Mouse (Mus musculus) testis, adult 2 months (tissue): ENCODE data around the gene Arl5c. TPM values are rescaled to one million over a fixed set of nuclear protein-coding genes. Genes with fewer than 3 reads are reported as not detected.
A peak's percentile ranks its signal among the peaks of the same experiment; 100 is the strongest.

ENCODE experiments used
- H3K27ac ChIP-seq: fragments of 200-500 bp; 2 replicates; pipeline ENCODE4 v1.5.1; 2012; ENCODE audit warnings: low read depth, low read length; ENCODE audit not compliant: control insufficient read depth, insufficient read depth
- H3K27me3 ChIP-seq: fragments of 200-500 bp; 2 replicates; pipeline ENCODE4 v1.6.1; 2012; ENCODE audit warnings: mild to moderate bottlenecking, low read length, moderate library complexity; ENCODE audit not compliant: control insufficient read depth, insufficient read depth
- H3K36me3 ChIP-seq: fragments of 200-500 bp; 2 replicates; pipeline ENCODE4 v1.6.1; 2012; ENCODE audit warnings: mild to moderate bottlenecking, low read length; ENCODE audit not compliant: control insufficient read depth, insufficient read depth
- H3K4me1 ChIP-seq: fragments of 200-500 bp; 2 replicates; pipeline ENCODE4 v1.6.1; 2012; ENCODE audit warnings: low read length; ENCODE audit not compliant: control insufficient read depth, insufficient read depth
- H3K4me3 ChIP-seq: fragments of 200-500 bp; 2 replicates; pipeline ENCODE4 v1.5.1; 2012; ENCODE audit warnings: low read depth, mild to moderate bottlenecking, low read length, moderate library complexity, mixed read lengths; ENCODE audit not compliant: control insufficient read depth
- CTCF ChIP-seq: fragments of 200-500 bp; IDR thresholded peaks from 2 replicates; pipeline ENCODE4 v1.5.1; 2012; ENCODE audit warnings: low read depth, mild to moderate bottlenecking, inconsistent platforms, low read length, moderate library complexity; ENCODE audit not compliant: control insufficient read depth, insufficient read depth, insufficient replicate concordance
- POLR2A ChIP-seq: fragments of 200-500 bp; IDR thresholded peaks from 2 replicates; pipeline ENCODE4 v1.6.1; 2012; ENCODE audit warnings: low read depth, mild to moderate bottlenecking, inconsistent platforms, low read length, moderate library complexity; ENCODE audit not compliant: control insufficient read depth
- polyA plus RNA-seq: library from polyadenylated mRNA; depleted of rRNA; stranded (reverse); fragments of >200 nt; gene quantifications from 2 replicates; pipeline ENCODE4 v1.2.3, GENCODE M21; 2012

Gene Arl5c
- polyA plus RNA-seq, 1 experiment, result 0.44 TPM

GRCm38 (mm10) chr11:97958641-97959299, 37.2 kb downstream of the Arl5c start:
- Histone ChIP-seq H3K27me3 (no peaks in the 10 kb centered on the region), H3K27ac (no peak overlapping the region), H3K4me1 (peaks cover 7% of the 10 kb centered on the region), H3K4me3 (peak overlapping the region; percentile 54), H3K36me3 (peaks cover 2% of the 10 kb centered on the region; the same call in 1 of the 2 replicates)
- TF ChIP-seq CTCF, result no peak
- TF ChIP-seq POLR2A, result no peak

- Histone ChIP-seq H3K27ac (no peak overlapping the region), H3K36me3 (peaks cover 2% of the 10 kb centered on the region; the same call in 1 of the 2 replicates), H3K4me3 (no peak overlapping the region), H3K27me3 (no peaks in the 10 kb centered on the region), H3K4me1 (peaks cover 7% of the 10 kb centered on the region)
- TF ChIP-seq CTCF (no peak), POLR2A (no peak)
Observed at GRCm38 (mm10) chr11:97956905-97957560, 38.9 kb downstream of the Arl5c start.

- peaks cover 7% of the 10 kb centered on the region for H3K4me1 ChIP-seq
- H3K4me3 ChIP-seq, result no peak overlapping the region; the same call in 1 of the 2 replicates
- TF ChIP-seq POLR2A (no peak), CTCF (no peak)
- peaks cover 2% of the 10 kb centered on the region; the same call in 1 of the 2 replicates for H3K36me3 ChIP-seq
- no peak overlapping the region for H3K27ac ChIP-seq
- no peaks in the 10 kb centered on the region for H3K27me3 ChIP-seq
Observed at GRCm38 (mm10) chr11:97955915-97956314, 40.1 kb downstream of the Arl5c start.

DNA sequence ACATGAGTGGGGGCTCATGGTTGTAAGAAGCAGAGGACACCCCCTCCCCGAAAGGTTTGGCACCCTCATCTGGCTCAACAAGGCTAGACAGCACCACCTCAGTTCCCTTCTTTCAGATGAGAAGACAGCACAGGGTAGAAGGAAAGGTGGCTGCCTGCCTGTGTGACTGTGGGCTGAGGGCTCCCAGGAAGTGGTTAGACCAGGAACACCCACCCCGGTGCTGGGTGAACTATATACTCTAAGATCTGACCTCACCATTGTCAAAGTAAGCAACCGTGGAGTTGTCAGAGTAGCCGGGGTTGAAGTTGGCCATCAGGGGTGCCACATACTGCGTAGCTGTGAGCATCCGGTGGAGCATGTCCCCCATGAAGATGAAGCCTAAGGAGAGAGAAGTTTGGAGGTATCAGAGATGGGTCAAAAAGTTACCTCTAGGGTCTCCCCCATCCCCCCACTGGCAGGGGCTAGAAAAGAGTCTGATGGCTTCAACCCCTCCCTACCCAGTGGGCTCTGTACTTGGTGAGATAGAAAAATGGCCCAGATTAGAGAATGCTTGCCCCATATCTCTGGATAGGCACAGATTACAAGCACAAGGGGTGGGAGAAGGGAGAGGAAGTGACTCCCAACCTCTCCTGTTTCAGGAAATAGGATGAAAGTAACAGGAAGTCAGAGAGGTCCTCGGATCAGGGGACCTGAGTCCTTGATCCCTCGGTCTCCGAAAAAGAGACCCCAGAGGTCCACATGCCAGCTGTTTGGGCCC, 40.7 kb downstream of the Arl5c start:
- H3K27ac ChIP-seq, result no peak overlapping the region
- H3K27me3 ChIP-seq, result no peaks in the 10 kb centered on the region
- H3K4me3 ChIP-seq, result no peak overlapping the region; the same call in 1 of the 2 replicates
- peaks cover 7% of the 10 kb centered on the region for H3K4me1 ChIP-seq
- peaks cover 2% of the 10 kb centered on the region; the same call in 1 of the 2 replicates for H3K36me3 ChIP-seq
- TF ChIP-seq CTCF, result no peak
- no peak for TF ChIP-seq POLR2A

DNA sequence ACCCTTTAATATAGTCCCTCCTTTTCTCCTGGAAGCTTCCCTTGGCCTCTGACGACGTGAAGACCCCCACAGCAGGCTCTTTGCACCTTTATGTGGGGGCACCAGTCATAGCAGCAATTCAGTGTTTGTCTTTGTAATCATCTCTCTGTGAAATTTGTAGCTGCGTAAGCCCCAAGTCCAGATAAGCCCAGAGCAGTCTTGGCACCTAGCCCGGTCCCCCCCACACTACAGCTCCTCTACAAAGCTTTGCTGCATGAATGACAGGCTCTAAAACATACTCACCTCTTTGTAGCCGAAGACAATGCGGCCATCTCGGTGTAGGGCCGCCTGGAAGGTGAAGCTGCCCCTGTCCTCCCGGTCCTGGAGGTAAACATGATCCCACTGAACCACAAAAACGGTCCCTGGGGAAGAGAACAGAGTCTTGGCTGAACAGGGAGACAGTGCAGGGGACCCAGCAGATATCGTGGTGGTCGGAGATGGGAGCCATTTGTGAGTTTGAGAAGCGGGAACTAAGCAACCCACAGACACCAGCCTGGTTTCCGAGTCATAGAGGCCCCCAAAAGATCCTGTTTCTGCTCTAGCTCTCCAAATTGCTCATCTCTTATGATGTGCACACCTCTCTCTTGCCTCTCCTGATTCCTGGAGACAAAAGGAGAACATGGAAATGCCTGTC, 41.4 kb downstream of the Arl5c start:
- Histone ChIP-seq H3K4me3 (no peak overlapping the region), H3K27ac (no peak overlapping the region), H3K36me3 (peaks cover 2% of the 10 kb centered on the region; the same call in 1 of the 2 replicates), H3K4me1 (peaks cover 7% of the 10 kb centered on the region), H3K27me3 (no peaks in the 10 kb centered on the region)
- TF ChIP-seq CTCF (no peak), POLR2A (no peak)

GRCm38 (mm10) chr11:97953939-97954275, 42.1 kb downstream of the Arl5c start:
- Histone ChIP-seq H3K27ac (no peak overlapping the region), H3K36me3 (peaks cover 2% of the 10 kb centered on the region; the same call in 1 of the 2 replicates), H3K4me1 (peaks cover 3% of the 10 kb centered on the region), H3K27me3 (no peaks in the 10 kb centered on the region), H3K4me3 (0 out of 2 replicates have a peak overlapping the region, but pooled peaks have one; percentile 2)
- no peak for TF ChIP-seq POLR2A
- TF ChIP-seq CTCF, result no peak
